Mouse (Mus musculus) adipocyte (in vitro differentiated cells): Measurements from ENCODE around the gene Sept9.

Experiments used
- DNase-seq: peaks from one replicate; pipeline ENCODE4 v3.0.0-alpha.2; 2016; ENCODE audit warnings: low spot score

Sept9 gene

GRCm38 (mm10) chr11:117221182-117221581 is 21.7 kb downstream of the Sept9 start:
- peak; percentile 71 for DNase-seq

DNA sequence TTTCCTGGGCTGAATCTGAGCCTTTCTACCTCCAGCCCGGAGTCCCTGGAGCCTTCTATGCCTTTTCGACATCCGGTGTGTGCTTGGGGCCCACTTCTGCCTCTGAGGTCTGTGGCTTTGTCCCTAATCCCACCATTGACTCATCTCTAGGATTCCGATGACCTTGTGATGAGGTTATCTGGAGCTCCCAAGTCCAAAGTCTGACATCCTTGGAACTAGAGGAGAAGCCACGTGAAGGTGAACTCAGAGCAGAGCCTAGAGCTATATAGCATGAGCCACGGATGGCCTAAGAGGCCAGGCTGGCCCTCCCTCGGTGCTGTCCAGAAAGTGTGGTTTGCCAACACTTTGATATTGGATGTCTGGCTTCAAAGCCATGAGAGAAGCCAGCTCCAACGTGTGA is 23.4 kb downstream of the Sept9 start:
- no peak for DNase-seq

GRCm38 (mm10) chr11:117224804-117225203 is 25.3 kb downstream of the Sept9 start:
- DNase-seq: peak; percentile 30

DNA sequence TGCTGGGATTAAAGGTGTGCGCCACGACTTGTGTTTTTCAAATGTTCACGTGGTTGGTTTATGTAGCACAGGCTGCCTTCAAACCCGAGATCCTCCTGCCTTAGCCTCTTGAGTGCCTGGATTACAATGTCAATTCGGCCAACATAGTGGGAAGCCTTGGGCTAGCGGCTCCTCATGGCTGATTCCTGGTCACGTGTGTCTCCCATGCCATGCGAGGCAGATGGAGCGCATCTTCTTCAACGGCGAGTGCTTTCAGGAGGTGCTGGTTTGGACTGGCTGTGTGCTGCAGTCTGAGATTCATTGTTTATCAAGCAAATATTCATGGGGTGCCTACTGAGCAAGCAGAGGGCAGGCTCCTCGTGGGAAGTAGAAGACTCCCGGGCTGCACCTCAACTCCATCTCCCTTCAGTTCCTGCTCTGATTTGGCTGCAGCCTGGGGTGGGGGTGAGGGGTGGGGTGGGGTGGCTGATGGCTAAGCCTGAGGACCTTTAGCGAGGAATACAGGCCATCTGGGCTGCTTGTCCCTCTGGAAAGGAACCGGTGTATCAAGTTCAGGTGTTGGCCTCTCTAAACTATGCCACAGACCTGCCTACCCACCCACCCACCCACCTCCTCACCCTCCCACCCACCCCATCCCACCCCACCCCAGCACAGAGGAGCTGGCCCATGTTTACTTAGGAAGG is 26.2 kb downstream of the Sept9 start:
- no peak for DNase-seq

GRCm38 (mm10) chr11:117226214-117226535 is 26.7 kb downstream of the Sept9 start:
- no peak for DNase-seq

GRCm38 (mm10) chr11:117228139-117228538 is 28.7 kb downstream of the Sept9 start:
- DNase-seq: no peak

GRCm38 (mm10) chr11:117231551-117231950 is 32.1 kb downstream of the Sept9 start:
- DNase-seq: peak; percentile 73

DNA sequence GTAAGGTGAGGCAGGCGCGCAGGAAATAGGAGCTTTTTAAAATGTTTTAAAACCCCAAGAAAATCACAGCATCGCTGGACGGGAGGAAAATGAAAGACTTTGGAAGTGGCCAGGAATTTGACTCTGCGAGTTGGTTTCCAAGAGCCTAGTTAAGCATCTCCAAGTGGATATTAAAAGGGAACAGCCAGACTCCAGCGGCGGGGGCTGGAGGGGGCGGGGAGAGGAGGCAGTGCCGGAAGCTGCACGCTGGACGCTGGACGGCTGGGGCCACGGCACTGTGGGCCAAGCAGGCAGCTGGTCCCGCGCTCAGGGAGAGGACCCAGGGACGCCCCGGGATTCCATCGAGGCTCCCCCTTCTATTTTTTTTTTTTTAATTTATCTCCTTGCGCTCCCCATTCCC is 32.6 kb downstream of the Sept9 start:
- peak; percentile 65 for DNase-seq

DNA sequence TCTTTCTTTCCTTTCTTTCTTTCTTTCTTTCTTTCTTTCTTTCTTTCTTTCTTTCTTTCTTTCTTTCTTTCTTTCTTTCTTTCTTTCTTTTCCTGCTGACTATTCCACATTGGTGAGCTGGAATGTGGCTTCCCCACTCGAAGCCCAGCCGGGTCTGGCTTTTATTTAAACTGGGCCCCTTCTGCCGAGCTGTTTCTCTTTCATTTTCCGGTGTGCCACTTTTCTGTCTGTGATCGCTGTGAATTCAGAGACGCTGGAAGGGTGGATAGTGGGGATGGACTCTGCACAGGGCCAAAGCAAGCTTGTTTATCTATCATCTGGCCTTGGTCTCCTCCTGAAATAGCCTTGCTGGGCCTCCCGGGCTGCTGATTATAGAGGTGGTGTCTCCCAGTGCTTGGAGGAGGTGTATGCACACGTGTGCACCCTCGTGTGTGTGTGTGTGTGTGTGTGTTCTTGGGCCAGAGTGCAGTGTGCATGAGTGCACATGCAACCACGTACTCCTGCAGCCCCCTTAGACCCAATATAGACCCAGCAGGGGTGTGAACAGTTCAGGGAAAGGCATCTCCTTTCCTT is 33.5 kb downstream of the Sept9 start:
- peak; percentile 31 for DNase-seq

- DNase-seq: no peak
Observed at GRCm38 (mm10) chr11:117233818-117234217, 34.4 kb downstream of the Sept9 start.

DNA sequence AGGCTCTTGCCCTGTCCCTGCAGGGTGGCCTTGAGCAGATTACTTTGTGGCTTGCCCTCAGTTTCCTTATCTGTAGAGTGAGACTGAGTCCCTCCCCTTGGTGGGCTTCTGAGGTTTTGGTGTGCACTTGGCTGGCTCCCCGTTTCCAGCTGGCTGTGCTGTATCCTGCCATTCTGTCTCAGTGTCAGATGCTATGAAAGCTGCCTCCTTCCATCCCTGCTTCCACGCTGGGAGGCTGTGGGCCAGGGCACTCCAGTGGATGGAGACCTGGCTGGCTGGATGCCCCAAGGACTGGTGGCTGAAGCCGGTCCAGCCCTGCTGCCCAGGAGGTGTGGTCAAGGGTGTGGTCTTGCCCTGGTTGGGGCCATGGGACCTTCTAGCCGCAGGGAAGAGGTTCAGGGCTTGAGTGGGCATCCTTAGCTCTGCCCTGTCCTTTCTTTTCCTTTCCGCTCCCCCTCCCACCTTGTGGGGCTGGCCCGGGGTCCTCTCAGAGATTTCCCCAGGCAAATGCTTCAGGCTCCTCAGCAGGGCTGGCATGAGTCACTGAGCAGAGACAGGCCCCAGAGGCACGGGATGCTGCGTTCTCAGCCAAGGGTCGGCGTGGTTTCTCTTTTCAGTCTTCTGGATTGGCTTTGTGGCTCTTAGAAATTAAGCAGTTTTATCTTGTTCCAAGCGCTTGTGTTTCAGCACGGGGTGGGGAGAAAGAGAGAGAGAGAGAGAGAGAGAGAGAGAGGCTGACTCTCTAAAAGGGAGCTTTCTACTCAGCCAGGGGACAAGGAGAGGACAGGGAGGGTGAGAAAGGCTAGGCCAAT is 35.8 kb downstream of the Sept9 start:
- DNase-seq: peak; percentile 81

DNA sequence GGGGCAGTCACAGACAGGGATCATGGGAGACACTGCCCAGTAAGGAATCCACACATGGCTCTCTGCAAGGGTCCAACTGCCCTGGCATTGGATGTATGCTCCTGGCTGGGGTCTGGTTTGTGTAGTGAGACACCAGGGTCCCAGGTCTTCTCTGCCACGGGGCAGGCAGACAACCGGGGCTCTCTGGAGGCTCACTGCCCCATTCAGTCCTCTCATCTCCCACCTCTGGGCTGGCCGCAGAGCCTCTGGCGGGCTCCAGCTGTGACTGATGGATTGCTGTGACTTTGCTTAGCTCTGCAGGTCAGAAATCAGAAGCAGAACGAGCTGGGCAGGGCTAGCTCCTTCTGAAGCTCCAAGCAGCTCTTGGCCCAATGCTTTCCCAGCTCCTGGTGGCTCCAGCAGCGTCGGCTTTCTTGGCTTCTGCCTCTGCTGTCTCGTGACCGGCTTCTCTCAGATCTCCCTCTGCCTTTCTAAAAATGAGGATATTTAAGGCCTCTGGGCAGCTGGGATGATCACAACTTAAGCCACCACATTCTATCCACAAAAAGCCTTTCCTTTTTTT is 36.5 kb downstream of the Sept9 start:
- DNase-seq: peak; percentile 71

DNA sequence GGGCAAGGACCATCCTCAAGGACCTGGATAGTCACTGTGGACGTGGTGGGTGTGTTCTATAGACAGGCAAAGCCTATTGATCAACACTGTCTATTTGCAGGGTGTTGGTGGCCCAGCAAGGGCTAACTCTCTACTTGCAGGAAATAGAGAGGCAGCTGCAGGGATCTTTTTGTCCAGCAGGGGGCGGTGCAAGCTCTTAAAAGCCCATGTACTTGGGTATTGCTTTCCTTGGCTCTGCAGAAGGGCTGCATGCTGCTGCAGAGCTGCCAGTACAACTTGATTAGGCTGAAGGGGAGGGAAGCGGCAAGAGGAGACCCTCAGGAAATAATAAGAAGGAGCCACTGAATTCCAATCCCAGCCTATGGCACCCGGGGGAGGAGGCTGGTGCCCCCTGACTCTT is 38.7 kb downstream of the Sept9 start:
- peak; percentile 94 for DNase-seq

DNA sequence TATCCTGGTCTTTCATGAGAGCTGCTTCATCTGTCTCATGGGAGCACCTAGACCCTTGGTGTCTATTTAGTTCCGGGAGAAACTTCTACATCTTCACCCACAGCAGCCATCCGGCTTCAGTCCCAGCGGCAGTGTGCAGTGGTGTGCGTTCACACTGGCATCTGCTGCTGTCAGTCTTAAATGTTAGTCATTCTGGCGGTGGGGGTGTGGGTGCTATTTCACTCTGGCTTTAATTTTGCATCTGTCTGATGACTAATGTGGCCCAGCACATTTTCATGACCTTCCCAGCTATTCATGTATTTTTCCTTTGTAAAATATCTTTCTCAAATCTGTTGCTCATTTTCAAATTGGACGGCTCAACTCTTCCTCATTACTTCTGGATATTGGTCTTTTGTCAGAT is 40.2 kb downstream of the Sept9 start:
- DNase-seq: no peak

- DNase-seq: no peak
Observed at GRCm38 (mm10) chr11:117240322-117240721, 40.9 kb downstream of the Sept9 start.

DNA sequence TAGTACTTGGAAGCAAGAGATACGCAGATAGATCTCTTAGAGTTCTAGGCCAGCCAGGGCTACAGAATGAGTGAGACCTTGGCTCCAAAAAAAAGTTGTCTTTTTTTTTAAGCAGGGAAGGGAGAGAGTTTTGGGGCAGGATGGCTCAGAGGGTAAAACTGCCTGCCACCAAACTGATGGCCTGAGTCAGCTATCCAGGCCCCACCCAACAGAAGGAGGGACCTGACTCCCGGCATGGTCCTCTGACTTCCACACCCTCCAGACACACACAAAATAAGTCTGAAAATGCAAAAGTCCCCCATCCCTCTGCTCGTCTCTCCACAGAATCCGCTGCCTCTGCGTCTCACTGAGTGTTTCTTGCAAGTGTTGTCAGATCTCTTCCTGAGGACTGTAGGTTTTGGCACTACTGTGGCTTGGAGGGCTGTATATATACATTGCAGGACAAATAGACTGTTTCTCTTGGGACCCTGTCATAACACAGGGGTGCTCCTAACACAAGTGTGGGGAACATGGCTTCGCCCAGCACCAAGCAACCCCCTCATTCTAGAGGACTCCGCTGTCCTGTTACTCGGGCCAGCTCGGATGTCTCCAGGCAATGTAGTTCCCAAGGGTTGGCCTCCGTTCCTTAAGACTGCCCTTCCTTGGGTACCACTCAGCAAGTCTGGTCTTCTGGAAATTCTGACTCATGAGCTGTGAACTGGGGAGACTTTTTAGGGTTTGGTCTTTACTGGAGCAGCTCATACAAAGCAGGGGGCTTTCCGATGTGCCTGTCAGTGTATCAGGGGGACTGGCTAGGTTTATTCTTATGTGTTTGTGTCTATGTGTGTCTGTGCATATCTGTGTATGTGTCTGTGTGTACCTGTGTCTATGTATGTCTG is 41.6 kb downstream of the Sept9 start:
- DNase-seq: no peak

- no peak for DNase-seq
Observed at GRCm38 (mm10) chr11:117242339-117243084, 43.1 kb downstream of the Sept9 start.

GRCm38 (mm10) chr11:117243536-117244290 is 44.3 kb downstream of the Sept9 start:
- no peak for DNase-seq

- no peak for DNase-seq
Observed at GRCm38 (mm10) chr11:117245041-117245725, 45.7 kb downstream of the Sept9 start.

DNA sequence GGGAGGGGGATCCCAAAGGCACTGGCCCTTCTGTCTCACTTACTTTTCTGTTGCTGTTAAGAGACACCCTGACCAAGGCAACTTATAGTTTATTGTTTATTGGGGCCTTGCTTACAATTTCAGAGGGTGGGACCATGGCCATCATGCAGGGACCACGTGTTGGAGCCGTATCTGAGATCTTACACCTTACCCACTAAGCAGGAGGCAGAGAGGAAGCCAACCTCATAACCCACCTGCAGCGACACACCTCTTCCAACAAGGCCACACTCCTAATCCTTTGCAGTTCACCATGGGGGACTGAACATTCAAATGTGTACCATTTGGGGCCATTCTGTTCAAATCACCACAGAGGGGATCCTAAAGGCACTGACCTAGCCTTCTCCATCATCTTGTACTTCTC is 46.4 kb downstream of the Sept9 start:
- DNase-seq: no peak
